Mouse (Mus musculus) fibroblast of lung, adult 2 months (primary cell): ENCODE measurements around the gene Msmb.
"Not testable (repeated sequence)": the region's sequence is repeated elsewhere in the genome, so short reads cannot be mapped to it uniquely, and the experiment has no call there.

Experiments
- DNase-seq: peaks from one replicate; pipeline ENCODE4 v3.0.0-alpha.2; 2011; ENCODE audit warnings: low read depth

The Msmb gene

GRCm38 (mm10) chr14:32141723-32142122 lies at the start of gene Msmb:
Msmb (plus strand) TSS chr14:32142023.
- no peak for DNase-seq

DNA sequence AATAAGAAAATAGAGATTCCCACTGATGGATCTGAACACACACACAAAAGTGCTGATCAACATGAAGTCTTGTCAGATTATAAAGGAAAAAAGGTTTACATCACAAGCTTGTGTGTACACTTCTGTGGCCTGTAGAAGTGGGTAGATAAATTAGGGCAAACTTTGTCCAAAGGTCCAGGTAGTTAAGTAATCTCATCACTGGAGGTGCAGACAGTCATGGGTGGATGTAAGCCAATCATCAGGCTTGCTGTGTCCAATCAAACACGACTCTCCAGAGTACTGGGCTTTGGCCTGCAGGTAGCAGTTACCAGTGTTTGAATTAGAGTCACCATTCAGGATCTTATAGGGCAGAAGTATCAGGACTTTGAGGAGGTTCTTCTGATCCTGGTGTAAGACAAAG lies 48.8 kb upstream of the Msmb start:
- DNase-seq: no peak

DNA sequence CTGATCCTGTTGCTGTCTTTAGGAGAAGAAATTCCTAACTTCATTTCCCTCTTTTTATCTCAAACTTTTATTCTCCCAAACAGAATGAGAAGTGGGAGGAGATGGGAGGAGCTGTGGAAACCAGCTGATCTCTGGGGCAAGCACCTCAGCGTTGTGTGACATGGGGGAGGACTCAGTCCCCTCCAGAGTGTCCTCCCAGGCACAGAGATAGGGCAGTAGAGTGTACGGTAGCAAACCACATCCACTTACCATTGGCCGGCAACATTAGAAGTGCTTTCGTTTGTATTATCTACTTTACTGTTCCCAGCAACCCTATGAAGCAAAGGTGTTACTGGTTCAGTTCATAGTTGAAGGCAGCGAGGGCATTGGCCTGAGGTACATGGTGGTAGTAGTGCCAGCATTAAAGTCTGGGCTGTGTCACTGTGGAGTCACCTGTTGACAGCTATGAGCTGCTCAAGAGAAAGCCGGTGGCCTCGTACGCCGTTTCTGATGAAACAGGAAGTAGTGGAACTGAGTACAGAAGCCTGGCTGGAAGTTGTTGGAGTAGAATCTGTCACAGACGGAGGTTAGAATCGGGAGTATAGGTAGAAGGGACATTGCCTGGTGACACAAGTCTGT lies 48.2 kb upstream of the Msmb start:
- DNase-seq: no peak

DNA sequence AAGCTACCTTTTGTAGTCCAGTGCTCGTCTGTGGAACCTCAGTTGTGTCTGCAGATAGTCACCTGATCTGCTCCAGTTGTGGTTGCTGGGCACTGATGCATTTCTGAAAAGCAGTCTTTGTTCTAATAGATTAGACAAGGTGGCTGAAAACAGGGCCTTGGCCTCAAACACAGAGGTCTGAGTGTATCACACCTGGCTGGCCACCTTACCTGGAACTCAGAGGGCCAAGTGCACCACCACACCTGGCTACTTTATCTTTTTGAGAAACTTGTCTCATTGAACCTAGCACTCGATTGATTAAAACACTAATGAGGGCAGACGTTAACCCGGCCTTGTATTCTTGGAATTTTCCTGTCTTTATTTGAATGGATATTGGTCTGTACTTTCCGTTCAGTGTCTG lies 46.2 kb upstream of the Msmb start:
- DNase-seq: no peak

- no peak for DNase-seq
Measured at GRCm38 (mm10) chr14:32096740-32097139, 45.1 kb upstream of the Msmb start.

GRCm38 (mm10) chr14:32097691-32098090 lies 44.1 kb upstream of the Msmb start:
- DNase-seq: no peak

- no peak for DNase-seq
Measured at GRCm38 (mm10) chr14:32098951-32099350, 42.9 kb upstream of the Msmb start.

DNA sequence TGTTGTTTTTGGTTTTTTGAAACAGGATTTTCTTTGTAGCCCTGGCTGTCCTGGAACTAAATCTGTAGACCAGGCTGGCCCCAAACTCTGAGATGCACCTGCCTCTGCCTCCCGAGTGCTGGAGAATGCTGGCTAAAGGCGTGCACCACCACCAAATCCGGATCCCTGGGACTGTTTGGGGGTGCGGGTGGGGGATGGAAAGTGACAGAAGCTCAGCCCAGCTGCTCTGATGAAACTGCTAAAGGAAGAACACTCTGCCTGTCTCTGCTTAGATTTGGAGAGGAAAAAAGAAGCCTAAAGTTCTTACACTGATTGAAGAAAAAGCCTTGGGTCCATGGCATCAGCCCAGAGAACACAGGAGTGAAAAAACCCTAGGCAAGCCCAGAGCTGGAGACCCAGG lies 38.3 kb upstream of the Msmb start:
- DNase-seq: no peak

DNA sequence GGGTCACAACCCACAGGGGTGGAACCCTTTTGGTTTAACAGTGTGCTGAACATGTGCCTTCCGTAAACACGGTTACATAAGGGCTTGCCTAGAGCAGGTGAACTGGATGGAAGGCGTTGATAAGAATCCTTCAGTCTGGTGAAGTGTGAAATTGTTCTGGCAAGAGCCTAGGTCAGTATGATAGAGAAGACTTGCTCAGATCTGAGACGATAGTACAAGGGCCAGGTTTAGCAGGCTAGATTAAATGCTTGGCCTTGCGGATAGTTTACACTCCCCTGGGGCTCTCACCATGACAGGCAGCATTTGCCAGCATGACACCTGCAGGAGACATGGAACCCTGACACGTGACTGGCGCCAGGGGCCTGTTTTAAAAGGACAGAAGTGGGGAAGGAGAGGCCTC lies 36.2 kb upstream of the Msmb start:
- no peak for DNase-seq

- no peak for DNase-seq
Measured at GRCm38 (mm10) chr14:32106911-32107310, 34.9 kb upstream of the Msmb start.

DNA sequence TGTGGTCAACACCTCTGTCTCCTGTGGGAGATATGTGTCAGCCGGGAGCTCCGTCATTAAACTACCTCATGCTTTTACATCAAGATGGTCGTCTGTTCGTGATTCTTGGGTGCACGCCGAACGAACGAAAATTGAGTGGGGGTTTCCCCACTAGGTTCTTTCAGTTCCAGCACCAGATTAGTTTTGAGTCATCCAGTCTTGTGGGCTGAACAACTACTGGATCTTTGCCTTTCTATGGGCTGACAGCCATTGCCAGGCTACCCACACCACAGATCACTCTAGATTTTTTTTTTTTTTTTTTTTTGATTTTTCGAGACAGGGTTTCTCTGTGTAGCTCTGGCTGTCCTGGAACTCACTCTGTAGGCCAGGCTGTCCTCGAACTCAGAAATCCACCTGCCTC lies 29.7 kb upstream of the Msmb start:
- DNase-seq: not testable (repeated sequence)

DNA sequence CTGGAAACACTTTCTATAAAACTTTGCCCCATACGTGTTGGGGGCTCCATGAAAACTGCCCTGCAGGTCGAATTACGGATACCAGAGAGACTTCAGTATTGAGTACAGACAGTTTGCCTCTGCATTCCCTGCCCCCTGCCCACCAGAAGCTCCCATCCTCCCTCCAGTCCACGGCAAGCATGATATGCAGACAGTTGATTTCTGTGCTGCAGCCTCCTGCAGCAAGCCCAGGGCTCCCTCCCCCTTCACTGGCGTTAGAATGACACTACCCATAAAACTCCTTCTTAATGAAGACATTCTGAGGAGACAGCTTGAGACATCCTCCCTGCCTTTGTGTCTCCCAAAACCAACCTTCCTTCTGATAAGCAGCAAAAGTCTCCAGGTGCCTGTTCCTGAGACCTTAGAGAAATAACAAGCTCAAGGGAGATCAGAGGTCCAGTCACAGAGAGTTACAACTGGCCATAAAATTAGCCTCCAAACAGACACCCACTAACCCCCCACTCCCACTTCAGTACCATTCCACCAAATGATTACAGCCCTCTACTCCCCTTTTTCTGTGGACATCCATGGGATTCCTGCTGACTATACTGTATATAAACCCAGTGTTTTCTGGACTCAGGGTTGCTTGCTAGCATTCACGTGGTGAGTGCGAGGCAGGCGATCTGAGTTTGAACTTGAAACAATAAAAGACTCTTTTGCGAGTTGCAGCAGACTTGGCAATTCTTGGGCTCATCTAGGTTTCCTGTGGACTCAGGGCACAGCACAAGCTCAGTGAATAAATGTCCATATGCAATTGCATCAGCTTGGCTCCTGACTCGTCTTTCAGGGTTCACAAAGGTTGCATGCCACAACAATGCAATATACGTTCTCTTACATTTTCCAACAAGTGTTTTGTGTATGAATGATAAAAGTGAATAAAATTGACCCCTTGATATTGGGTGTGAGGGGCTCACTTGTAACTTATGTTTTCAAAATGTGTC lies 20.6 kb upstream of the Msmb start:
- no peak for DNase-seq

DNA sequence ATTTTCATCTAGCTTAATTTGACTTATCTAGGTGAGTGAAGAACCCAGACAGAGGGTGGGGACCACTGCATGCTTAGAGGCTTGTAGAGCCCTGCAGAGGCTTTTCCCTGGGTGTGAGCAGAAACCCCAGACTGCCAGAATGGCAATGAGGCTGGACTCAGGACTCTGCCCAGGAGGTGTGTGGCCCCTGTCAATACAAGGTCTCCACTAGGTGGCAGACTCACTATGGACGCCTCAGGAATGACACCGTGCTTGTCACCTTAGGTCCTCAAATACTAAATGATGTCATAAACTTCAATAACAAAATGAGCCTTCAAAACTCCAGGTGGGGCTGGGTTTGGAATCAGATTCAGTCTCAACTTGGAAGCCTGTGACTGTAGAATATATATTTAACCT lies 19.9 kb upstream of the Msmb start:
- DNase-seq: no peak

- no peak for DNase-seq
Measured at GRCm38 (mm10) chr14:32124261-32124660, 17.6 kb upstream of the Msmb start.

GRCm38 (mm10) chr14:32125256-32125655 lies 16.6 kb upstream of the Msmb start:
- DNase-seq: not testable (repeated sequence)

- DNase-seq: no peak
Measured at GRCm38 (mm10) chr14:32128409-32128808, 13.4 kb upstream of the Msmb start.

- no peak for DNase-seq
Measured at GRCm38 (mm10) chr14:32131836-32132235, 10.0 kb upstream of the Msmb start.

- no peak for DNase-seq
Measured at GRCm38 (mm10) chr14:32134293-32134692, 7.5 kb upstream of the Msmb start.

DNA sequence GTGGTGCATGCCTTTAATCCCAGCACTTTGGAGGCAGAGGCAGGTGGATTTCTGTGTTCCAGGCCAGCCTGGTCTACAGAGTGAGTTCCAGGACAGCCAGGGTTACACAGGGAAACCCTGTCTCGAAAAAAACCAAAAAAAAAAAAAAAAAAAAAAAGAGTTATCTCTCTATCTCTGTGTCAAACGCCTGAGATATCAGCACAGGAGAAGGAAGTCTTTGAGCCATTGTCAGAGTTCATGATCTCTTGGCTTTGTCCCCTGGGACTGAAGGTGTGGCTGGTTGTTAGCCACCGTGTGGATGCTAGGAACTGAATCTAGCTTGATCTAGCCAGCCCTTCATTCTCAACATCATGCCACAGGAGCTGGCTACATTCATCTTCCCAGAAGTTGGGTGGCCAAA lies 5.4 kb upstream of the Msmb start:
- not testable (repeated sequence) for DNase-seq

DNA sequence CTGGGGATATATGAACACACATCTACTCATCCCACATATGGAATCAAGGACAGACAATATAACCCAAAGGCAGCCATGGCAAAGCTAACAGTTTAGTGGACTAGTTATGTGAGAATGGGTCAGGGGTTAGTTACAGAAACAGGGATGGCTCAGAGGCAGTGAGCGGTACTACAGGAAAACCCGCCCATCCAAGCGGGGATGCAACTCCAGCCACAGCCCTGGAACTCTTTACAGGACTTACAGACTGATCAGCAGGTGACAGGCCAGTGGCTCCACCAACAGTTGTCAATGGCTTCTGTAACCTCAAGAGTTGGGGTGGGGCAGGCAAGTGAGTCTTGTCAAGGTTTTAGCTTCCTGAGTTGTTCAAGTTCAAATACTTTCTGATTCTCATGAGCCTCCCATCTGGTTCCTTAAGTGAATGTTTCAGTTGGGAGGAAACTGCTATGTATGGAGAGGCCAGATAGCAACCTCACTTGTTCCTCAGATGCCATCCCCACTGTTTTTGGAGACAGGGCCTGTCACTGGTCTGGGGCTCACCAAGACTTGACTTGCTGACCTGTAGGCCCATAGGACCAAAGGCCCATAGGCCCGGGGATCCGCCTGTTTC lies 1.4 kb upstream of the Msmb start:
- no peak for DNase-seq

- no peak for DNase-seq
Measured at GRCm38 (mm10) chr14:32144734-32145133, 2.9 kb downstream of the Msmb start.

- DNase-seq: no peak
Measured at GRCm38 (mm10) chr14:32145401-32145800, 3.6 kb downstream of the Msmb start.
